Mouse (Mus musculus) C2C12 (cell line): Measurements from ENCODE around the gene Csmd2. TPM values are rescaled to one million over a fixed set of nuclear protein-coding genes. Genes with fewer than 3 reads are reported as not detected.

Experiments
- H3K27me3 ChIP-seq: one replicate; pipeline ENCODE4 v1.6.1; 2011; ENCODE audit not compliant: control insufficient read depth, insufficient read depth, insufficient read length
- H3K36me3 ChIP-seq: one replicate; pipeline ENCODE4 v1.6.1; 2011; ENCODE audit not compliant: control insufficient read depth, insufficient read depth
- H3K4me3 ChIP-seq: one replicate; pipeline ENCODE4 v1.5.1; 2011; ENCODE audit warnings: mild to moderate bottlenecking, control low read depth; ENCODE audit not compliant: poor library complexity, insufficient read depth, severe bottlenecking
- H3K79me2 ChIP-seq: one replicate; pipeline ENCODE4 v1.6.1; 2011; ENCODE audit not compliant: control insufficient read depth, insufficient read depth
- H3K79me3 ChIP-seq: one replicate; pipeline ENCODE4 v1.6.1; 2011; ENCODE audit warnings: low read depth, control low read depth
- H3ac ChIP-seq: one replicate; pipeline ENCODE3; 2011; ENCODE audit warnings: low read depth; ENCODE audit not compliant: control insufficient read depth, insufficient read length
- CEBPB ChIP-seq: IDR thresholded peaks from one replicate; pipeline ENCODE4 v1.6.1; 2011; ENCODE audit warnings: low read depth, mild to moderate bottlenecking, control low read depth, moderate library complexity
- CTCF ChIP-seq: IDR thresholded peaks from one replicate; pipeline ENCODE4 v1.5.1; 2011; ENCODE audit not compliant: control insufficient read depth, insufficient read depth, insufficient read length
- FOSL1 ChIP-seq: IDR thresholded peaks from one replicate; pipeline ENCODE4 v1.8.0; 2011; ENCODE audit warnings: mild to moderate bottlenecking, low read length; ENCODE audit not compliant: poor library complexity, insufficient read depth, severe bottlenecking
- MAX ChIP-seq: IDR thresholded peaks from one replicate; pipeline ENCODE4 v1.6.1; 2011; ENCODE audit warnings: mild to moderate bottlenecking, control low read depth
- MYOD1 ChIP-seq: IDR thresholded peaks from one replicate; pipeline ENCODE4 v1.6.1; 2011; ENCODE audit warnings: low read depth; ENCODE audit not compliant: control insufficient read depth, insufficient read length
- MYOG ChIP-seq: IDR thresholded peaks from one replicate; pipeline ENCODE4 v1.6.1; 2011; ENCODE audit not compliant: control insufficient read depth, insufficient read length; ENCODE audit errors: extremely low read depth
- USF1 ChIP-seq: IDR thresholded peaks from one replicate; pipeline ENCODE4 v1.6.1; 2011; ENCODE audit warnings: low read depth, mild to moderate bottlenecking, control low read depth, moderate library complexity
- polyA plus RNA-seq: library from polyadenylated mRNA; unstranded; fragments of >200 nt; fragmentation: generic; extraction: Trizol; gene quantifications from one replicate; pipeline ENCODE4 v1.2.1, GENCODE M21; 2012; ENCODE audit warnings: missing spikeins

Csmd2 gene
- polyA plus RNA-seq, 1 experiment = not detected

DNA sequence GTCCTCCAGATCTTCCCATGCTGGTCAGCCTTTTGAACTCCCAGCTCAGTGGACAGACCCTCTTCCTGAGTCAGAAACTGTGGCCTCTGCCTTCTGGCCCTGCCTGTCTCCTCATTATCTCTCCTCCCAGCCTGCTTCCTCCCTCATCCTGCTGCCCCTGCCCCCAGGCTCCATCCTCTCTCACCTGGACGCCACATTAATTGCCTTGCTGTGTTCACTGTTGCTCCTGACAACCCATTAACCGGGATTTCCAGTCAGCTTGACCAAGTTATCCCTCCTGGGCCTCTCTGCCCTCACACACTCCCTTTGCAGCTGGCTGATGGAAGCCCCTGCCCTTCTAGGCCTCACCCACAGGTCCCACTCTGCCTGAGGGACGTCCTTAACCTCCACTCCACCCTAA is 167.6 kb downstream of the Csmd2 start:
- Histone ChIP-seq H3K79me2 (no peaks in the 10 kb centered on the region), H3ac (no peak overlapping the region), H3K4me3 (no peak overlapping the region), H3K79me3 (no peaks in the 10 kb centered on the region), H3K36me3 (no peaks in the 10 kb centered on the region), H3K27me3 (no peaks in the 10 kb centered on the region)
- TF ChIP-seq MYOD1 (no peak), MYOG (no peak), CTCF (no peak), FOSL1 (no peak), CEBPB (no peak), MAX (no peak), USF1 (no peak)

DNA sequence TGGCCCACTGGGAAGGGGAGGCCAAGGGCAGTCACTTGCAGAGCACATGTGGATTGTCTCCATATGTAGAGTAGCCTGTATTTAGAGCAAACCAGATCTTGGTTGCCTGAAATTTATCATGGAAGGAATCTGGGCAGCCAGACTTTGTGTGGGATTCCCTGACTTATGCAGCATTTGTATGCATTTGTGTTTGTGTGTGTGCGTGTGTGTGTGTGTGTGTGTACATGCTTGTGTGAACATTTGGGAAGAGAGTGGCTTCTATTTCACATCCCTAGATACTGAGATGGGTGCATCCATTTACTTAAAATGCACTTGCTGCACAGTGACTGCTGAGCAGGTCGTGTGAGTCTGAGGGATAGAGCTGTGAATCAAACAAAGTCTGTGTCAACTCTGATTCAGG is 173.0 kb downstream of the Csmd2 start:
- Histone ChIP-seq H3K79me2 (no peaks in the 10 kb centered on the region), H3K27me3 (no peaks in the 10 kb centered on the region), H3K79me3 (no peaks in the 10 kb centered on the region), H3K4me3 (no peak overlapping the region), H3ac (no peak overlapping the region), H3K36me3 (no peaks in the 10 kb centered on the region)
- no peak for TF ChIP-seq MYOG
- no peak for TF ChIP-seq USF1
- TF ChIP-seq CTCF = no peak
- TF ChIP-seq FOSL1 = no peak
- TF ChIP-seq CEBPB = no peak
- no peak for TF ChIP-seq MYOD1
- no peak for TF ChIP-seq MAX

DNA sequence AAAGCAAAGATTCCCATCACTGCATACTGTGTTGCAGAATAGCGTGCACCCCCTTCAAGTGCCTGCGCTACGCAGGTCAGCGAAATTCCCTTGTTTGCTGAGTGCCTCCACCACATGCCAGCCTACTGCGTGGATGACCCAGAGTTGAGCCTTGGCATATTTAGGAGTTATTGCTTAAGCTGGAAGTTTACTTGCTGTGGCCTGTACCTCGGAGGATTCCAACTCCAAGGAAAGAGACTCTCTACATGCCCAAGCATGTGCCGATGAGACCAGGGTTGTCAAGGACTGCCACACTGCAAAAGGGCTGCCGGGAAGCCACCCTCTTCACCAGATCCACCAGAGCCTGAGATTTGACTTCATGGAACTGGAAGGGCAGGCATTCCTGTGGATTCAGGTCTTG is 182.5 kb downstream of the Csmd2 start:
- no peak for TF ChIP-seq CEBPB
- TF ChIP-seq FOSL1 = no peak
- TF ChIP-seq MYOD1 = no peak
- TF ChIP-seq CTCF = no peak
- no peak for TF ChIP-seq MAX
- TF ChIP-seq MYOG = no peak
- TF ChIP-seq USF1 = no peak
- no peak overlapping the region for H3ac ChIP-seq
- no peaks in the 10 kb centered on the region for H3K27me3 ChIP-seq
- H3K79me3 ChIP-seq = no peaks in the 10 kb centered on the region
- no peaks in the 10 kb centered on the region for H3K36me3 ChIP-seq
- H3K4me3 ChIP-seq = no peak overlapping the region
- no peaks in the 10 kb centered on the region for H3K79me2 ChIP-seq

DNA sequence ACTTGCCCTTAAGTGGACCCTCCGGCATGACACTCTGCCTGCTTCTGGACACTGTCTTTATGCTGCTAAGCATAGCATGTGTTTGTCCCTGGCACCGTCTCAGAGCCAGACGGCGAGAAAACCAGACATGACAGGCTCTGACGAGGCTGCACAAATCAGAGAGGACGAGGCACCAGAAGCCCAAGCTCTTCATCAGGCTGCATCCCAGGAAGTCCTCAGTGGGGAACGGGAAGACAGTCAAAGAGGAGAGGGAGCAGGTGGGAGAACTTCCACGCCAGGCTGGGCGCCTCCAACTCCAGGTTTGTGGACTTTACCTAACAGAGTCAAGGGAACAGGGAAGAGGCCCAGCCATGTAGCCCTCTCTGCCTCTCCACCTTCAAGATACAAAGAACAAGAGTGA is 183.6 kb downstream of the Csmd2 start:
- Histone ChIP-seq H3K79me3 (no peaks in the 10 kb centered on the region), H3K27me3 (no peaks in the 10 kb centered on the region), H3K36me3 (no peaks in the 10 kb centered on the region), H3ac (no peak overlapping the region), H3K4me3 (no peak overlapping the region), H3K79me2 (no peaks in the 10 kb centered on the region)
- TF ChIP-seq CEBPB (no peak), MYOD1 (no peak), MAX (no peak), FOSL1 (no peak), USF1 (no peak), CTCF (no peak), MYOG (no peak)

DNA sequence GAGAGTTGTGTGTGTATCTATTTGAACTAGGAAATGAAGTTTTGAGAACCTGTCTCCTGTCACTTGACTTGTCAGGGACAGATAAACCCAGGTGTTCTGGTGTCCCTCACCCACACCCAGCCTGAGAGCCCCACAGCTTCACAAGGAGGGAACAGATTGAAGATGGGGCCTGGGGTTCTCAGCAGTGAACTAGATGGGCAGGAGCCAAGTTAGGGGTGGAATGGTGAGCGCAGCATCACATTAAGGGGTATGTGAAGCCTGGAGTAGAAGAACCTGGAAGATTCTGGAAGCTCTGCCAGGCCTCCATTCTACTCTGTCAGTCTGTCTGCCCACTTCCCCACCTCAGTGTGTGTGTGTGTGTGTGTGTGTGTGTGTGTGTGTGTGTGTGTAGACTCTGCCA is 184.0 kb downstream of the Csmd2 start:
- Histone ChIP-seq H3K4me3 (no peak overlapping the region), H3K36me3 (no peaks in the 10 kb centered on the region), H3K79me3 (no peaks in the 10 kb centered on the region), H3ac (no peak overlapping the region), H3K79me2 (no peaks in the 10 kb centered on the region), H3K27me3 (no peaks in the 10 kb centered on the region)
- no peak for TF ChIP-seq FOSL1
- no peak for TF ChIP-seq MYOD1
- no peak for TF ChIP-seq CEBPB
- no peak for TF ChIP-seq USF1

DNA sequence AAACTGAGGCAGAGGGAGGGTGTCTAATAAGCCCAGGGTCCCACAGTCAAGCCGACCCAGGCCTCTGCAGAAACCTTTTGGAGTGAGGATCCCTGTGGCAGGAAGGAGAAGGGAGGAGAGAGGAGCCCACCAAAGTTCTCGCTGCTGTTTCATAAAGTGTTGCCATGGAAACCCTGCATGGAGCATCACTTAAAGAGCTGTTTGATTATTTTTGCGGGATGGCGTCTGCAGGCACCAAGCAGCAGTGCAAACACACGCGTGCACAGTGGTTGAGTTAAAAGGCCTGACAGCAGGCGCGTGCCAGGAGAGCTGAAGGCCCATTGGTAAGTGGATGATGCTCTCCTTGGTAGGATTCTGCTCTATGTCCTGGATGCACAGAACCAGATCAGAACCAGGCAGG is 191.3 kb downstream of the Csmd2 start:
- Histone ChIP-seq H3K79me3 (no peaks in the 10 kb centered on the region), H3ac (no peak overlapping the region), H3K27me3 (no peaks in the 10 kb centered on the region), H3K36me3 (no peaks in the 10 kb centered on the region), H3K4me3 (no peak overlapping the region), H3K79me2 (no peaks in the 10 kb centered on the region)
- TF ChIP-seq CEBPB (no peak), CTCF (no peak), MAX (no peak), USF1 (no peak), MYOD1 (no peak), MYOG (no peak), FOSL1 (no peak)
